27 mouse cellular contexts compared by ENCODE assay signal in genomic region chr6:39890811-39891210, GRCm38 (mm10). TPM values are rescaled to one million over a fixed set of nuclear protein-coding genes. Genes with fewer than 3 reads are reported as not detected.
"Had no signal": no experiment of that assay in that cellular context is flagged by ENCODE, and none has a peak within 500 bp of the region (broad histone marks: within the 10 kb centered on the region; RNA-seq: fewer than 3 reads in every experiment).

No protein-coding gene starts in this region.

- H3K27me3 ChIP-seq: heart, embryonic 12.5 days; hindbrain, embryonic 12.5 days; intestine, embryonic 15.5 days; kidney, embryonic 15.5 days; limb, embryonic 13.5 days; limb, embryonic 15.5 days; liver, embryonic 12.5 days had no signal

- DNase-seq: gastrocnemius, adult 2 months; gastrocnemius, postnatal 10 days; gastrocnemius, postnatal 25 days; heart, adult 18-20 months; heart, postnatal 10 days; heart, postnatal 4 days; kidney, adult 18-20 months; kidney, adult 9 months; kidney, postnatal 14 days; kidney, postnatal 36 days; layer of hippocampus, adult 9-11 months; layer of hippocampus, postnatal 36 days; left cerebral cortex, postnatal 4 days had no signal

- H3K27ac ChIP-seq: gastrocnemius, adult 2 months; heart, embryonic 10.5 days; hindbrain, embryonic 10.5 days; hindbrain, embryonic 12.5 days; hindbrain, embryonic 14.5 days; intestine, embryonic 15.5 days; kidney, embryonic 15.5 days; kidney, postnatal 0 days; limb, embryonic 13.5 days; limb, embryonic 15.5 days; liver, embryonic 12.5 days; liver, embryonic 14.5 days had no signal

- H3K36me3 ChIP-seq: heart, embryonic 10.5 days; heart, embryonic 12.5 days; hindbrain, embryonic 10.5 days; hindbrain, embryonic 12.5 days; intestine, embryonic 15.5 days; kidney, embryonic 15.5 days; limb, embryonic 13.5 days; limb, embryonic 15.5 days; liver, embryonic 12.5 days had no signal

- H3K4me1 ChIP-seq: heart, embryonic 10.5 days; heart, embryonic 12.5 days; intestine, embryonic 15.5 days; kidney, embryonic 15.5 days; limb, embryonic 13.5 days; limb, embryonic 15.5 days; liver, embryonic 12.5 days had no signal

- H3K4me3 ChIP-seq: gastrocnemius, adult 2 months; heart, embryonic 10.5 days; heart, embryonic 12.5 days; hindbrain, embryonic 10.5 days; hindbrain, embryonic 12.5 days; intestine, embryonic 15.5 days; kidney, embryonic 15.5 days; limb, embryonic 13.5 days; limb, embryonic 15.5 days; liver, embryonic 12.5 days had no signal

RNA-seq across cellular contexts. Expression of gene Tmem178b, which starts 17.7 kb away (rescaled TPM):
- polyA plus RNA-seq: heart, embryonic 14.5 days; inflammation-experienced regulatory T-cells, adult 6 months; liver, embryonic 12.5 days; liver, embryonic 14.5 days had no signal
